Mouse (Mus musculus) neural tube, embryonic 14.5 days (tissue): Measurements from ENCODE around the gene Gpn3. TPM values are rescaled to one million over a fixed set of nuclear protein-coding genes. Genes with fewer than 3 reads are reported as not detected.

Source experiments
- ATAC-seq: fragments of 200-750 bp; cut with Nextera tagmentation; 2 replicates; pipeline ENCODE4 v1.8.0; 2017; ENCODE audit warnings: low read depth, mild to moderate bottlenecking, moderate TSS enrichment, moderate library complexity
- H3K27ac ChIP-seq: fragments of 300-500 bp; sonication (generic); 2 replicates; pipeline ENCODE4 v1.5.1; 2014; ENCODE audit warnings: low read depth, mild to moderate bottlenecking, control low read depth, low read length, moderate library complexity, mixed read lengths
- H3K27me3 ChIP-seq: fragments of 300-500 bp; sonication (generic); 2 replicates; pipeline ENCODE4 v1.6.1; 2014; ENCODE audit warnings: low read length; ENCODE audit not compliant: control insufficient read depth, insufficient read depth
- H3K36me3 ChIP-seq: fragments of 300-500 bp; sonication (generic); 2 replicates; pipeline ENCODE4 v1.6.1; 2014; ENCODE audit warnings: low read length, mixed read lengths; ENCODE audit not compliant: control insufficient read depth, insufficient read depth
- H3K4me1 ChIP-seq: fragments of 300-500 bp; sonication (generic); 2 replicates; pipeline ENCODE4 v1.6.1; 2014; ENCODE audit warnings: low read length; ENCODE audit not compliant: control insufficient read depth, insufficient read depth
- H3K4me2 ChIP-seq: fragments of 300-500 bp; sonication (generic); 2 replicates; pipeline ENCODE4 v1.6.1; 2014; ENCODE audit warnings: mild to moderate bottlenecking, low read depth, low read length, control low read depth
- H3K4me3 ChIP-seq: fragments of 300-500 bp; sonication (generic); 2 replicates; pipeline ENCODE4 v1.5.1; 2014; ENCODE audit warnings: low read depth, low read length, control low read depth, mixed read lengths
- H3K9ac ChIP-seq: fragments of 300-500 bp; sonication (generic); replicated peaks from 2 replicates; pipeline ENCODE4 v1.6.1; 2014; ENCODE audit warnings: low read depth, mild to moderate bottlenecking, control low read depth, low read length, mixed read lengths
- H3K9me3 ChIP-seq: fragments of 300-500 bp; sonication (generic); 2 replicates; pipeline ENCODE4 v1.6.1; 2016; ENCODE audit warnings: low read length; ENCODE audit not compliant: control insufficient read depth
- WGBS: fragments of 180-500 bp; shearing (Covaris S2); extraction: QIAGEN DNeasy Blood & Tissue Kit; methylation state at CpG from one replicate; pipeline ENCODE4 v1.1.7; 2014; 5-methylcytosine and 5-hydroxymethylcytosine counted together
- polyA plus RNA-seq: library from polyadenylated mRNA; unstranded; fragments of >200 nt; fragmentation: Nextera tagmentation; extraction: Ambion mirVana; gene quantifications from 2 replicates; pipeline ENCODE4 v1.2.1, GENCODE M21; 2014

Gene Gpn3
- polyA plus RNA-seq, 1 experiment from 2014 or later = 48.2 TPM

DNA sequence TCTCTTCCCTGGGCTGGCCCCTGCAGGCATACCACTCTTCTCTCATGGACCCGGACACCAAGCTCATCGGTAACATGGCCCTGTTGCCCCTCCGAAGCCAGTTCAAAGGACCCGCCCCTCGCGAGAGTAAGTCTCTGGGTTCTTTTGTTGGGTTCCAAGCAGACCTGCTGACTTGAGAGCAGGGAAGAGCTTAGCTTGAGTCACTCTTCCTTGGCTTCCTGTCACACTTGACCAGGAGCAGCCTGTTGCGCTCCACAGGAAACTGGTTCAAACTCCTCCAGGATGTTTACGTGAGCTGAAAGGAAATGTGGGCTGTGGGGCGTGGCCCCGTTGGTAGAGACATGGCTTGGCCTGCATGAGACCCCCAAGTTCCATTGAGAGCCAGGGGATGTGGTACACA, 25.1 kb downstream of the Gpn3 start:
- WGBS = 94% methylated on average over 10 of the region's 10 CpGs

DNA sequence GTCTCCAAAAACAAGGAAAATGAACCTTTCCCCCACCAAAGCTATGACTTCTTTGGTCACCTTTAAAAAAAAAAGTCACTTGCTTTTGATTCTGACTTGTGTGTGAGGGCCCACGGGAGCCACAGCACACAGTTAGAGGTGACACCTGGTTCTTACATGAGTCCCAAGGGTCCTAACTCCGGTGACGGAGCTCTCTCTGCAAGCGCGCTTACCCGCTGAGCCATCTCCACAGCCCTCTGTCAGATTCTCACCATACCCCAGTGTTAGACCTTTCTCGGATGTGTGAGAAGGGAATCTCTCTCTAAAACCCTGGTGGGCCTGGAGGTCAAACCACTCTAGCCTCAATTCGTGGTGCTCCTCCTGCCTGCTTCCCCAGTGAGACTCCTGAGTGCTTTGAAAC, 25.8 kb downstream of the Gpn3 start:
- Histone ChIP-seq H3K4me1 (peaks cover 6% of the 10 kb centered on the region), H3K9ac (0 out of 2 replicates have a peak overlapping the region, but pooled peaks have one; percentile 25), H3K4me3 (no peak overlapping the region), H3K27me3 (no peaks in the 10 kb centered on the region), H3K4me2 (no peak overlapping the region), H3K36me3 (peaks cover 29% of the 10 kb centered on the region), H3K9me3 (no peaks in the 10 kb centered on the region), H3K27ac (no peak overlapping the region)
- ATAC-seq = no peak
- 93% methylated on average over 8 of the region's 8 CpGs for WGBS

More for the DNA sequence above, 25.1 kb downstream of the Gpn3 start:
- no peak overlapping the region for H3K4me3 ChIP-seq
- H3K27me3 ChIP-seq = no peaks in the 10 kb centered on the region
- no peak for ATAC-seq
- no peak overlapping the region for H3K4me2 ChIP-seq
- peaks cover 22% of the 10 kb centered on the region for H3K36me3 ChIP-seq
- no peak overlapping the region for H3K27ac ChIP-seq
- H3K4me1 ChIP-seq = peaks cover 8% of the 10 kb centered on the region
- no peak overlapping the region for H3K9ac ChIP-seq
- no peaks in the 10 kb centered on the region for H3K9me3 ChIP-seq

DNA sequence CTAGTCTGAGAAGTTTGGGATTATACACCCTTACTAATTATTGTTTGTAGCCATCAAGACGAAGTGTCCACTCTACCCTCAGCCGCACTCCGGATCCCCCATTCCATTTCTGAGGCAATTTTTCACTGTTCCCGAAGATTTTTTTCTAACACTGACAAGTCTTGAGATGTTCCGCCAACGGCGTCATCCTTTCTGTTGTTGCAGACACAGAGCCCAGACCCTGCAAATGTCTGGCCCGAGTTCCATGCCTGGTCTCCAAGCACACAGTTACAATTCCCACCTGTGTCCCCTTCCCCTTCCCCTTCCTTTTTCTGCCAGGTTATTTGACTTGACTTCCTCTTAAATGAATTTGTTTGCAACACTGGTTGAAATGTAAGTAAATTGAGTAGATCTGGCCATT, 28.2 kb downstream of the Gpn3 start:
- 91% methylated on average over 8 of the region's 8 CpGs for WGBS
- Histone ChIP-seq H3K4me3 (no peak overlapping the region), H3K36me3 (peaks cover 53% of the 10 kb centered on the region), H3K9ac (no peak overlapping the region), H3K4me2 (no peak overlapping the region), H3K27ac (no peak overlapping the region), H3K4me1 (no peaks in the 10 kb centered on the region), H3K9me3 (no peaks in the 10 kb centered on the region), H3K27me3 (no peaks in the 10 kb centered on the region)
- ATAC-seq = no peak

DNA sequence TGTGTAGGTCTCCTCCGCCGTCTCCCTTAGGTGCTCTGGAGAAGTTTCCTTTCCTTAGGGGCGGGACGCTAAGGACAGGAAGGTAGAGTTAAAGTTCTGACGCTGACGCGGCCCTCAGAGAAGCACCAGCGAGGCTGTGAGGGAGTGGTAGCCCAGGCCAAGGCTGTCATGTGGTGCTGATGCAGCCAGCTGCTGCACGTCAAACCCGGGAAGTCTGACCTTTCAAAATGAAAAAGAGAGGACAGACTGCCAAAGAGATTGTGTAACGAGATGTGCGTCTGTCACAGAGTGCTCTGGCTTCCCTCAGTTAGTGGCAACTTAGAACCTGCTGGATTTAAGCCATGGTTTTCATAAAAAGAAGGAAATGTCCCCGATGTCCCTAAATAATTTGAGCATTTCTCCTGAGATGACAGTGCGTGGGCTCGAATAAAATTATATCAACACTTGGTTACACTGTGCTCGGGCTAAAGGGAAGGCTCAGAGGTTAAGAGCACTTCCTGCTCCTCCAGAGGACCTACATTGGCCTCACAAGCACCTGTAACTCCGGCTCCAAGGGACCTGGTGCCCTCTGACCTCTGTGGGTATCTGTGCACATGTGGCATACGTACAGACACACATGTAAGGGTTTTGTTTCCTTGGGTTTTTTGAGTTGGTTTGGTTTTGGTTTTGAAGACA, 29.1 kb downstream of the Gpn3 start:
- ATAC-seq = no peak
- Histone ChIP-seq H3K27ac (no peak overlapping the region), H3K27me3 (no peaks in the 10 kb centered on the region), H3K9me3 (no peaks in the 10 kb centered on the region), H3K36me3 (peaks cover 60% of the 10 kb centered on the region), H3K4me1 (no peaks in the 10 kb centered on the region), H3K9ac (no peak overlapping the region), H3K4me2 (no peak overlapping the region), H3K4me3 (no peak overlapping the region)
- 88% methylated on average over 18 of the region's 18 CpGs for WGBS

DNA sequence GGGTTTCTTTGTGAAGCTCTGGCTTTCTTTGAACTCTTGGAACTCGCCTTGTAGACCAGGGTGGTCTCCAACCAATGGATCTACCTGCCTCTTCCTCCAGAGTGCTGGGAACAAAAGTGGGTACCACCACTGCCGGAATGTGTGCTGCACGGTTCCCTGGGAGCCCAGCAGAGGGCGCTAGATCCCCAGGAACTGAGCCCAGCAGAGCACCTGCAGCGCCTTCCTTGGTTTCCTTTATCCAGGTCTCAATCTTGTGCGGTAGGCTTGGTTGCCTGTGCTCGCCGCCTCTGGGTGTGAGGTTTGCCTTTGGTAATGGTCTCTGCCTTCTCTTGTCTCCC, 29.6 kb downstream of the Gpn3 start:
- peaks cover 64% of the 10 kb centered on the region for H3K36me3 ChIP-seq
- no peaks in the 10 kb centered on the region for H3K4me1 ChIP-seq
- H3K27ac ChIP-seq = no peak overlapping the region
- H3K27me3 ChIP-seq = no peaks in the 10 kb centered on the region
- no peak overlapping the region for H3K4me3 ChIP-seq
- no peak for ATAC-seq
- H3K9ac ChIP-seq = no peak overlapping the region
- H3K4me2 ChIP-seq = no peak overlapping the region
- H3K9me3 ChIP-seq = no peaks in the 10 kb centered on the region
- 19% methylated on average over 8 of the region's 8 CpGs for WGBS

DNA sequence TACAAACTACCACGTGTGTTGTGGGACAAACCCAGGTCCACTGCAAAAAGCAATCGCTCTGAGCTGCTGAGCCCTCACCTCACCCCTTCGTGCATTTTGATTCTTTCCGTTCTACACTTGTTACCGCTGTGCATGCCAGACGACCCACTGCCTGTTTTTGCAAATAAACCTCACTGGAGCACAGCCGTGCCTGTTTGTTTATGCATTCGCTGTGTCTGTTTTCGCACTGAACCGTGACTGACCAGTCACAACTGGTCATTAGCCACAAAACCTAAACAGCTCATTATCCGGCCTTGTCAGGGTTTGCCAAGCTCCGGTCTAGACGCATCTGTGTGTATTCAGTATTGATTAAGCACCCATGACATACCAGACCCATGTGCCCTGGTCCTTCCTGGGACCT, 30.5 kb downstream of the Gpn3 start:
- Histone ChIP-seq H3K4me2 (no peak overlapping the region), H3K36me3 (peaks cover 68% of the 10 kb centered on the region), H3K9ac (no peak overlapping the region), H3K4me3 (no peak overlapping the region), H3K9me3 (no peaks in the 10 kb centered on the region), H3K27ac (no peak overlapping the region), H3K27me3 (no peaks in the 10 kb centered on the region), H3K4me1 (no peaks in the 10 kb centered on the region)
- WGBS = 80% methylated on average over 13 of the region's 13 CpGs
- ATAC-seq = no peak

DNA sequence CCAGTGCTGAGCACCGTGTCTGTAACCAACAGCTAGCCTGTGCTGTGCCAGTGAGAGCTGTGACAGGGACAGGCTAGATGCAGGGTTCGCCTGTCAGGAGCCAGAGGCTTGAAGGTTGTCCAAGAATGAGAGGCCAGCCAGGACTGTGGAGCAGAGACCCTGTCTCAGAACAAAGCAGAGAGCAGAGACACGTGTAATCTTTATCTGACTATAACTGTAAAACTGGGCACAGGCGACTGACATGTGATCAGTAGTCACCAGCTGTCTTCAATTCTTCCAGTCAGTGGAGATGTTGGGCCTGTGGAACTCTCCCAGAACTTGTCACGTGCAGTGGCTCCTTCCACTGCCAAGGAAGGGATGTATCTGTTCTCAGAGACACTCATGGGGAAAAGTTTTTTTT, 31.1 kb downstream of the Gpn3 start:
- ATAC-seq = no peak

DNA sequence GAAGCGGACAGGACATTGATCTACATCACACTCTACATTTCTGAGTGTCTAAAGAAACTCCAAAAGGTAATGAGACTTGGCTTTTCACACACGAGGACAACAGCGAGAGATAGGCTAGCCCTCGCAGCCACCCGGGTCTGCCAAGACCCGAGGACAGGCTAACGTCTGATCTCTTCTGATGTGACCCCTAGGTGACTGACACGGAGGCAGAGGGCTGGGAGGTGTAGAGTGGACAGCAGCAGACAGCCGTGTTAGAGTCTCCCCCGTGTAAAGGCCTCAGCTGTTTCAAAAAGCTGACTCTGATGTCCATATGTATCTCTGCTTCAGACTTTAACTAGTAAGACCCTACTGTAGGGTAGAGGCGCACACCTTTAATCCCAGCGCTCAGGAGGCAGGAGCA, 31.7 kb downstream of the Gpn3 start:
- H3K4me2 ChIP-seq = no peak overlapping the region
- no peak overlapping the region for H3K9ac ChIP-seq
- no peak for ATAC-seq
- no peak overlapping the region for H3K4me3 ChIP-seq
- no peaks in the 10 kb centered on the region for H3K9me3 ChIP-seq
- no peaks in the 10 kb centered on the region for H3K4me1 ChIP-seq
- no peaks in the 10 kb centered on the region for H3K27me3 ChIP-seq
- 97% methylated on average over 12 of the region's 12 CpGs for WGBS
- no peak overlapping the region for H3K27ac ChIP-seq
- peaks cover 63% of the 10 kb centered on the region for H3K36me3 ChIP-seq

More for the DNA sequence above, 31.1 kb downstream of the Gpn3 start:
- no peaks in the 10 kb centered on the region for H3K27me3 ChIP-seq
- WGBS = 89% methylated on average over 5 of the region's 5 CpGs
- no peak overlapping the region for H3K27ac ChIP-seq
- H3K36me3 ChIP-seq = peaks cover 68% of the 10 kb centered on the region
- no peak overlapping the region for H3K9ac ChIP-seq
- no peaks in the 10 kb centered on the region for H3K9me3 ChIP-seq
- H3K4me2 ChIP-seq = no peak overlapping the region
- H3K4me3 ChIP-seq = no peak overlapping the region
- H3K4me1 ChIP-seq = no peaks in the 10 kb centered on the region

DNA sequence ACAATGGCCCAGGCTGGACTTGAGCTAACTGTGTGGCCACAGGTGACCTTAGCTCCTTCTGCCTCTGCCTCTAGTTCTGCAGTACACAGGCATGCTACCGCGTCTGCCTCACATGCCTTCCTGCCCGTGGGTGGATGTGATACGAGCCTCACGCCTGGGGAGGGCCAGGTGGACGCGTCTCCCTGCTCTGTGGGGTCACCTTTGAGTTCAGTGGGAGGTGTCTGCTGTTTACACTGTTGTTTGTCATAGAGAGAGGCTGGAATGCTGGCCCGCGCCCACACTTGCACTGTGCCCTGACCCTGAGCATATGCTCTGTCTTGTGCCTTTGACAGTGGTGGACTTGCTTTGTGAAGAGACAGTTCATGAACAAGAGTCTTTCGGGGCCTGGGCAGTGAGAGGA, 33.9 kb downstream of the Gpn3 start:
- Histone ChIP-seq H3K27ac (no peak overlapping the region), H3K4me1 (no peaks in the 10 kb centered on the region), H3K4me2 (no peak overlapping the region), H3K9me3 (no peaks in the 10 kb centered on the region), H3K27me3 (no peaks in the 10 kb centered on the region), H3K36me3 (peaks cover 50% of the 10 kb centered on the region), H3K9ac (no peak overlapping the region), H3K4me3 (no peak overlapping the region)
- ATAC-seq = no peak
- 97% methylated on average over 10 of the region's 10 CpGs for WGBS
